Mouse (Mus musculus): Measurements from ENCODE around the gene Tnrc6a. TPM values are rescaled to one million over a fixed set of nuclear protein-coding genes. Genes with fewer than 3 reads are reported as not detected.

Gene Tnrc6a
- 35.8 and 37.3 TPM in 2 replicates for polyA plus RNA-seq (2015; fragmentation: Nextera tagmentation; extraction: Ambion mirVana)

DNA sequence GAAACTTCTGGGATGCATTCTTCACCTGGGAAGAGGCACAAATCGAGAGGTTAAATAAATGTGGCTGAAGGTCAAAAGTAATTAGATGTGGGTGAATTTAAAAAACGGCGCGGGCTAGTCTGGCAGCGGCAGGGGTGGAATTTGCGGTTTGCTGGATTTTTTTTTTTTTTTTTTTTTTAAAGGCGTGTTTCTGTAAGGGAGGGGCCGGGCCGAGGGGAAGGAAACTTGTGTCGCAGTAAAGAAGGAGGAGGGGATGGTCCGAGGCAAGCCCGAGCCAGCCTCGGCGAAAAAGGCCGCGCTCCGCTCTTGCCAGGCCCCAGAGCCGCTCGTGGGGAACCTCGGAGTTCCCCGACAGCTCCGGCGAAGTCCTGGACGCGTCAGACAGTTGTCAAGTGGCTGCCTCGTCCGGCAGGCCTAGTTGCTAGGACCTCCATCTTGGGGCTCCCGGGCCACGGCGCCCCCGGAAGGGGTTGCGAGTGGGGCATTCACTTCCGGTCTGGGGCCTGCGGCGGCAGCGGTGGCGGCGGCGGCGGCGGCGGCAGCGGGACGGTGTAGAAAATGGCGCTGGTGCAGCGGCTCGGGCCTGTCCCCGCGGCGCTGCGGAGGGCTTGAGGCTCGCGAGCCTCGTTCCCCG, at the start of gene Tnrc6a:
Gene Tnrc6a, plus strand, starts transcription at position 221 of the 634 bp plus-strand sequence.
- peak within 1 kb of the TSS; percentile 91 for H3K4me3 ChIP-seq (replicated peaks; ENCODE audit: low read length)
- H3K27ac ChIP-seq (ENCODE audit: low read length), result peak within 1 kb of the TSS; percentile 94
- no peaks in the 10 kb centered on the region for H3K36me3 ChIP-seq (ENCODE audit: control insufficient read depth, insufficient read depth)

DNA sequence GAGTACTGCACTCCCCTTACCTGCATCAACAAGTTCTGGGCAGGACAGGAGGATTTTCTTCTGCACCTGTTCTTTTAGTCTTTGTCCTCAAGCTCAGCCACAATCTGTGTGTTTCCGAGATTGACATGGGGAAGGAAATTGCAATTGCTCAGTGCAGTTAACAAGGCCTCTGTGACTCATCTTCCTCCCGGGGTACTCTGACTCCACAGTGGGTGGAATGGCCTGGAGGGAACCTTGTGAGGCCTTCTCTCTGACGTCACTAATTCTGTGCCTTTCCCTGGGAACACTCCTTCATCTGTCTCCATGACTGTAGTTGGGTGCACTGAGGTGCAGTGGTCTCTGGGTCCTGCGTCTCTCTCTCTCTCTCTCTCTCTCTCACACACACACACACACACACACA, 41.4 kb upstream of the Tnrc6a start:
- no peak for ATAC-seq

More for the DNA sequence above, at the start of gene Tnrc6a:
- Histone ChIP-seq H3K4me1 (replicated peaks; ENCODE audit: control insufficient read depth, insufficient read depth, low read length) (peaks cover 12% of the 10 kb centered on the region), H3K27me3 (replicated peaks; ENCODE audit: control insufficient read depth, insufficient read depth, low read length) (no peaks in the 10 kb centered on the region), H3K4me2 (ENCODE audit: low read length) (peak within 1 kb of the TSS; percentile 45), H3K9ac (replicated peaks; ENCODE audit: low read depth, low read length) (peak within 1 kb of the TSS; percentile 94), H3K9me3 (ENCODE audit: control insufficient read depth, low read length) (no peaks in the 10 kb centered on the region)
- 0% methylated on average over 46 of the region's 55 CpGs for WGBS
- ATAC-seq, result peak; percentile 94

DNA sequence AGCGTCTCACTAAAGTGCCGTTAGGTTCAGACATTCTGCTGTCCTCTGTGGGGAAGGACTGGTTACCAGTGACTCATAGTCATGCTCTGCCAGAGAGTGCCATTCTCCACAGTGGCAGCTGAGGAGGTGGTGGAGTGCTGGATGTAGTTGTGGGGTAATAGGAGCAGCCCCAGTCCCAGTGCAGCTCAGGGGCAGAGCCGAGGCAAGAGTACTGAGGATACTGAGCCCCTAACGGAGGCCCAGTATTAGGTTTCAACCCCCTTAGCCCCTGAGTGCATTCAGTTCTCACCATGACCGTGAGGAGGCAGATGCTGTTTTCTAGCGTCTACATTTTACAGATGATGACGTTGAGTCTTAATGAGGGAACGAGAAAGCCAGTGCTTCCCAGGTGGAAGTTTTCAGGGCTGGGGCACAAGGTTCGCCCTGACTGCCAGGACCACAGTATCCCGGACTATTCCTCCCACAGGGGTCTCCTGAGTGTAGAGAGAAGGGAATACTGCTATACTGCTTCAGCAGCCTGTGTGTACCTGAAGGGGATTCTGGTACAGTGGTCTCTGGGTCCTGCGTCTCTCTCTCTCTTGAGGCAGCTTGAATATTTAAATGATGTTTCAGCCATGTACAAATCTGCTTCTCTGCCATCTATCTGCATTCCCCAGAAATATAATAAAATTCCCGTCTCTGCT, 40.1 kb upstream of the Tnrc6a start:
- Histone ChIP-seq H3K9ac (replicated peaks; ENCODE audit: low read depth, low read length) (no peak overlapping the region; the same call in 1 of the 2 replicates), H3K4me1 (replicated peaks; ENCODE audit: control insufficient read depth, insufficient read depth, low read length) (peaks cover 27% of the 10 kb centered on the region), H3K27ac (ENCODE audit: low read length) (peak overlapping the region; percentile 90), H3K36me3 (ENCODE audit: control insufficient read depth, insufficient read depth) (no peaks in the 10 kb centered on the region), H3K4me3 (replicated peaks; ENCODE audit: low read length) (no peak overlapping the region), H3K9me3 (ENCODE audit: control insufficient read depth, low read length) (no peaks in the 10 kb centered on the region), H3K27me3 (replicated peaks; ENCODE audit: control insufficient read depth, insufficient read depth, low read length) (no peaks in the 10 kb centered on the region), H3K4me2 (ENCODE audit: low read length) (peak overlapping the region; percentile 67)
- WGBS, result 17% methylated on average over 12 of the region's 12 CpGs
- peak; percentile 35 for ATAC-seq

More for the DNA sequence above, 41.4 kb upstream of the Tnrc6a start:
- 78% methylated on average over 4 of the region's 4 CpGs for WGBS
- H3K27me3 ChIP-seq (replicated peaks; ENCODE audit: control insufficient read depth, insufficient read depth, low read length), result peaks cover 6% of the 10 kb centered on the region
- no peak overlapping the region for H3K4me3 ChIP-seq (replicated peaks; ENCODE audit: low read length)
- H3K4me1 ChIP-seq (replicated peaks; ENCODE audit: control insufficient read depth, insufficient read depth, low read length), result peaks cover 27% of the 10 kb centered on the region
- no peaks in the 10 kb centered on the region for H3K9me3 ChIP-seq (ENCODE audit: control insufficient read depth, low read length)
- no peak overlapping the region for H3K27ac ChIP-seq (ENCODE audit: low read length)
- no peak overlapping the region for H3K9ac ChIP-seq (replicated peaks; ENCODE audit: low read depth, low read length)
- no peak overlapping the region for H3K4me2 ChIP-seq (ENCODE audit: low read length)
- no peaks in the 10 kb centered on the region for H3K36me3 ChIP-seq (ENCODE audit: control insufficient read depth, insufficient read depth)

DNA sequence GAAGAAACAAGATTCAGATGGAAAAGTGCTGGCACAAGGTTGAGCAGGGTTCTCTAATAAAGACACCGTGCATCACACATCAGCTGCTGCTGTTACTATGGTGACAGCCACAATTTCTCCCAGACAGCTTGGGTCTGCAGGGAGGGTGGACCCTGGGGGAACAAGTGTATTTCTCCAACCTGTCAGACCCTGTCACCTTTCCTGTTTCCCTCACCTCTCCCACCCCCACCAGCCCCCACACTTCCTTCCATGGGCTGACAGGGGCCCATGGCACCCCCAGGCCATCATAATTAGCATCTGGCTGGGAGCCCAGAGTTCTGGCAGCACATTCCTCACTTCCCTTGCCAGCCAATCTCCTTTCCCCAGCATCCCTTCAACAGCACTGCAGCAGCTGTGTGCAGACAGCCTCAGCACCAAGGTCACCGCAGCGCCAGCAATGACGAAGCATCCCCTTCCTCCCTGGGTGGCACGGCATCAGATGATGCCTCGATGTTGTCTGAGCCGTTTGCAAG, 39.4 kb upstream of the Tnrc6a start:
- peak overlapping the region; percentile 31 for H3K4me3 ChIP-seq (replicated peaks; ENCODE audit: low read length)
- peak overlapping the region; percentile 9 for H3K9ac ChIP-seq (replicated peaks; ENCODE audit: low read depth, low read length)
- peak overlapping the region; percentile 90 for H3K27ac ChIP-seq (ENCODE audit: low read length)
- no peaks in the 10 kb centered on the region for H3K9me3 ChIP-seq (ENCODE audit: control insufficient read depth, low read length)
- peak; percentile 94 for ATAC-seq
- no peaks in the 10 kb centered on the region for H3K27me3 ChIP-seq (replicated peaks; ENCODE audit: control insufficient read depth, insufficient read depth, low read length)
- peaks cover 27% of the 10 kb centered on the region for H3K4me1 ChIP-seq (replicated peaks; ENCODE audit: control insufficient read depth, insufficient read depth, low read length)
- no peaks in the 10 kb centered on the region for H3K36me3 ChIP-seq (ENCODE audit: control insufficient read depth, insufficient read depth)
- 0% methylated on average over 7 of the region's 7 CpGs for WGBS
- H3K4me2 ChIP-seq (ENCODE audit: low read length), result peak overlapping the region; percentile 67

DNA sequence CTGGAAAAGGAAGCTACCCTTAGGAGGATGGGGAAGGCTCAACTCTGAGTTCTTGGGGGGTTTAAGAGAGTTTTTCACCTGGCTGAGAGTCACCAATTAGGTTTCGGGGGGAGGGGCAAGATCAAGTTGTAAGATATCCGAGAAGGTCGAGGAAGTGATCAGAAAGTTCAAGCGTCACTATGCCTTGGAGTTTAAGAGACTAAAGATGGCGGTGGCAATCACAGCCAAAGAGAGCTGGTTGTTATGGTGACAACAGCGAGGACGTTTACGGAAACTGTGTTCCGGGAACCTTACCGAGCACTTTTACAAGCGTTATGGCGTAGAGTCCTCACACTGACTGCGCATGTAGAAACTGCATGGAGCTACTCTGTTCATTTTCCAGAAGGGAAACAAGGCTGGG, 39.0 kb upstream of the Tnrc6a start:
- peak overlapping the region; percentile 9 for H3K9ac ChIP-seq (replicated peaks; ENCODE audit: low read depth, low read length)
- 9% methylated on average over 13 of the region's 13 CpGs for WGBS
- peak overlapping the region; percentile 31 for H3K4me3 ChIP-seq (replicated peaks; ENCODE audit: low read length)

DNA sequence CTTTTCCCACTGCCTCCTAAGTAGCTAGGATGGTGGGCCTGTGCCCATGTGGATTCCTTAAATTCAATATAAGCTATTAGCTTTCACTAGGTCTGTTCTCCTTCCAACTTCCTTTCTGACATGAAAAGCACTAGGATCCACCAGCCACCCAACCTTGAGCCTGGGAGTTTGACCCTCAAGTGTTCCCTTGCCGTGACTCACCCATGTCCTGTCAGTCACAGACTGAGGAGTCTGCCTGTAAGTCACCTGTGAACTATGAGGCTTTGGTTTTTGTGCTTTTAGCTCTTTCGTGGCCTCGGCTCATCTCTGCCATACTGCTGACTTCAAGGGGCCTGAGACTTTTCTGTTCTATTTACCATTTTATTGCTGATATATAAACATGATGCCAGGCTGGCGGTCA, 34.8 kb upstream of the Tnrc6a start:
- WGBS, result 87% methylated on average over 4 of the region's 4 CpGs
- H3K4me3 ChIP-seq (replicated peaks; ENCODE audit: low read length), result no peak overlapping the region
- H3K27me3 ChIP-seq (replicated peaks; ENCODE audit: control insufficient read depth, insufficient read depth, low read length), result no peaks in the 10 kb centered on the region
- no peak for ATAC-seq
- H3K9ac ChIP-seq (replicated peaks; ENCODE audit: low read depth, low read length), result no peak overlapping the region
- no peaks in the 10 kb centered on the region for H3K36me3 ChIP-seq (ENCODE audit: control insufficient read depth, insufficient read depth)
- no peak overlapping the region for H3K27ac ChIP-seq (ENCODE audit: low read length)
- no peaks in the 10 kb centered on the region for H3K9me3 ChIP-seq (ENCODE audit: control insufficient read depth, low read length)
- H3K4me1 ChIP-seq (replicated peaks; ENCODE audit: control insufficient read depth, insufficient read depth, low read length), result peaks cover 15% of the 10 kb centered on the region
- H3K4me2 ChIP-seq (ENCODE audit: low read length), result no peak overlapping the region

More for the DNA sequence above, 39.0 kb upstream of the Tnrc6a start:
- no peaks in the 10 kb centered on the region for H3K36me3 ChIP-seq (ENCODE audit: control insufficient read depth, insufficient read depth)
- H3K9me3 ChIP-seq (ENCODE audit: control insufficient read depth, low read length), result no peaks in the 10 kb centered on the region
- no peaks in the 10 kb centered on the region for H3K27me3 ChIP-seq (replicated peaks; ENCODE audit: control insufficient read depth, insufficient read depth, low read length)
- peak overlapping the region; percentile 90 for H3K27ac ChIP-seq (ENCODE audit: low read length)
- H3K4me2 ChIP-seq (ENCODE audit: low read length), result peak overlapping the region; percentile 67
- ATAC-seq, result peak; percentile 45
- peaks cover 27% of the 10 kb centered on the region for H3K4me1 ChIP-seq (replicated peaks; ENCODE audit: control insufficient read depth, insufficient read depth, low read length)

DNA sequence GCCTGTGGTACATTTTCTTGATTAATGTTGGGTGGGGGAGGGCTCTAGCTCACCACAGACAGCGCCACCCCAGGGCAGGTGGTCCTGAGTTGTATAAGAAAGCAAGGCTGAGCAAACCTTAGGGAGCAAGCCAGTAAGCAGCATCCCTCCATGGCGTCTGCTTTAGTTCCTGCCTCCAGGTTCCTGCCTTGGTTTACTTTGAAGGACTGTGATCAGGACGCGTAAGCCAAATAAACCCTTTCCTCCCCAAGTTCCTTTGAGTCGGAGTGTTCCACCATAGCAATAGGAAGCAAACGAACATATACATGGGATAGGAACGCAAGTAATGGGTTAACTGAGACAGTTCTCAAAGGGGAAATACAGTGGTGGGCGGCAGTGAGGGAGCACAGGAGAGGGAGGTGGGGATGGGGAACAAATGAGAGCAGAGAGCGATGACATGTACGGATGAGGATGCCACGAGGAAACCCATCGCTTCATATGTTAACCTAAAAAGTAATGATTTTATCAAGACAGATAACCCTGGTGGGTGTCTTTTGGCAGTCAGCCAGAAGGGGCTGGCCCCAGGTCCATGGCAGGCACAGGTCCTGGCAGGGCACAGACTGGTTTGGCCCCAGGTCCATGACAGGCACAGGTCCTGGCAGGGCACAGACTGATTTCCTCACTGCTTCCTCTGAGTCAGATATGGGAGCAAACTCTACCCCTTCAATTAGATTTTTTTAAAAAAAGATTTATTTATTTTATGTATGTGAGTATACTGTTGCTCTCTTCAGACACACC, 27.2 kb upstream of the Tnrc6a start:
- WGBS, result 86% methylated on average over 12 of the region's 12 CpGs

DNA sequence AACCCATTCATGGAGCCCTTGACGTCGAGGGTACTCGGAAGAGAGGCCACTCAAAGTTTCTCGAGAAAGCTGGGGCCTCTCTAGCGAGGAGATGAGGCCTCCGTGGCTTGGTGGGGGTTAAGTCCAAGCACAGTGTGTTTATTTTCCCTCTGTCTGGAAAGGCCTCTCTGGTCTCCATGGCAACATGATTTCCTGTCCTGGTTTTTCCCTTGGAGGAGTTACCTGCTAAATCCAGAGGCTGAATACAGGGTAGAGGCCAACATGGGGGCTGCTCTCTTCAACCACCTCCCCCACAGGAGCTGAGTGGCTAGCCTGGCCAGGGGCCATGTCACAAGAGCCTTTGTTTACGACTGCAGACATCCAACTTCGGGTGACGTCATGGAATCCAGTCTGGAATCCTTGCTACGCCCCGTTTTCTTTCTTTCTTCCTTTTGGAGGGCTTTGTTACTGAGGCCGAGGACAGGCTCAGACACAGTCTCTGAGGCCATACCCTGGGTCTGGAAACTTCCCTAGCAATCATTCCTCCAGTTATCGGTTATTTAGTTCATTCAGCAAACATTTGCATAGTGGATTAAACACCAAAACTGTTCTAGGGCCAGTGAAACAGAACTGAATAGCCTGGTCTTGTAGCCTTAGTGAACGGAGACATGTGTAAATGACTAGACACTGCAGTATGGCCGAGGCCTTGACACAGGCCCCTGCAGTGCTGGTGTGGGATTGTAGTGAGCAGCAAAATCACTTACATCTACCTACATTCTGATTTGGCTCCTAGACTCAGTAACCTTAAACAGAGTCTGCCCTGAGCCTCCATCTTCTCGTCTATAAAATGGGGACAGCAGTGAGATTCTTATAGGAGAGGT, 25.6 kb upstream of the Tnrc6a start:
- 7% methylated on average over 16 of the region's 16 CpGs for WGBS
- peak; percentile 89 for ATAC-seq
- Histone ChIP-seq H3K4me2 (ENCODE audit: low read length) (peak overlapping the region; percentile 4; the same call in 1 of the 2 replicates), H3K9me3 (ENCODE audit: control insufficient read depth, low read length) (no peaks in the 10 kb centered on the region; the same call in 1 of the 2 replicates), H3K27ac (ENCODE audit: low read length) (peak overlapping the region; percentile 81), H3K27me3 (replicated peaks; ENCODE audit: control insufficient read depth, insufficient read depth, low read length) (no peaks in the 10 kb centered on the region), H3K4me1 (replicated peaks; ENCODE audit: control insufficient read depth, insufficient read depth, low read length) (peaks cover 12% of the 10 kb centered on the region), H3K9ac (replicated peaks; ENCODE audit: low read depth, low read length) (peak overlapping the region; percentile 26; the same call in 1 of the 2 replicates), H3K4me3 (replicated peaks; ENCODE audit: low read length) (no peak overlapping the region), H3K36me3 (ENCODE audit: control insufficient read depth, insufficient read depth) (no peaks in the 10 kb centered on the region)

More for the DNA sequence above, 27.2 kb upstream of the Tnrc6a start:
- Histone ChIP-seq H3K36me3 (ENCODE audit: control insufficient read depth, insufficient read depth) (no peaks in the 10 kb centered on the region), H3K9me3 (ENCODE audit: control insufficient read depth, low read length) (no peaks in the 10 kb centered on the region; the same call in 1 of the 2 replicates), H3K27me3 (replicated peaks; ENCODE audit: control insufficient read depth, insufficient read depth, low read length) (no peaks in the 10 kb centered on the region), H3K4me2 (ENCODE audit: low read length) (no peak overlapping the region), H3K27ac (ENCODE audit: low read length) (no peak overlapping the region), H3K4me1 (replicated peaks; ENCODE audit: control insufficient read depth, insufficient read depth, low read length) (peaks cover 12% of the 10 kb centered on the region), H3K4me3 (replicated peaks; ENCODE audit: low read length) (no peak overlapping the region), H3K9ac (replicated peaks; ENCODE audit: low read depth, low read length) (no peak overlapping the region)
- ATAC-seq, result no peak

Data from forebrain, embryonic 16.5 days (tissue).